In the genomic region with DNA sequence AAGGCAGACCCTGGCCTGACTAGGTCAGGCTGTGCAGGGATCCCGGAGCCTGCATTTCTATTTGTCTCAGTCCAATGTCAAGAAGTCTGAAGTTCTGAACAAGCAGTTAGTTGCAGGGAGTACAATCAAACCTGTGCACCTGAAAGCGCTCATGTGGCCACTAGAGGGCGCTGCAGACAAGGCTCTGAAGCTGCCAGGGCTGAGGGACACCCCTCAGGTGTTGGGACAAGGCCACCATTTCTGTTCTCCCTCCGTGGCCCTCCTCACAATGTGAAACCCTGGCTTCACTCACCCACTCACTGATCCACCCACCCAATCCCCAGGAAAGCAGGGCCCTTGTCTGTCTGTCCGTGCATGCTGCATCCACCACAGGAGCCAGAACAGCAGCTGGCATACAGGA, we compare ENCODE assay signal across 9 mouse cellular contexts. TPM values are rescaled to one million over a fixed set of nuclear protein-coding genes. Genes with fewer than 3 reads are reported as not detected.
DNase-seq lines count a peak whose midpoint lies in the region; ATAC-seq and TF ChIP-seq lines count a peak whose summit lies in the region.
"Had no signal": no experiment of that assay in that cellular context is flagged by ENCODE, and none has a peak within 500 bp of the region (broad histone marks: within the 10 kb centered on the region; RNA-seq: fewer than 3 reads in every experiment).

No protein-coding gene starts in this region.

- intact Hi-C loops in gastrocnemius, postnatal 36 days (cut with DNase I): loop anchor here (1.0 to 10.0 kb wide), 2 partner anchors 73 to 152 kb away; no protein-coding TSS in a partner anchor

- peak; percentile 81 for TF ChIP-seq CTCF in cortical plate, adult 2 months (IDR thresholded peaks at IDR 0.05; ENCODE audit: extremely low read depth, insufficient read depth, low read length)

- no peak overlapping the region for H3K27ac ChIP-seq in heart, embryonic 12.5 days (ENCODE audit: poor library complexity, severe bottlenecking)
- no peak overlapping the region for H3K27ac ChIP-seq in cortical plate, adult 2 months (ENCODE audit: insufficient read depth, low read length)
- H3K27ac ChIP-seq in limb, embryonic 12.5 days: no peak overlapping the region
- H3K27ac ChIP-seq in midbrain, embryonic 15.5 days: no peak overlapping the region
- H3K27ac ChIP-seq: neural tube, embryonic 13.5 days had no signal

- H3K4me1 ChIP-seq in heart, embryonic 12.5 days (replicated peaks): no peaks in the 10 kb centered on the region
- no peaks in the 10 kb centered on the region for H3K4me1 ChIP-seq in cortical plate, adult 2 months (ENCODE audit: control insufficient read depth, insufficient read depth, low read length)
- no peaks in the 10 kb centered on the region for H3K4me1 ChIP-seq in limb, embryonic 12.5 days (replicated peaks)
- no peaks in the 10 kb centered on the region for H3K4me1 ChIP-seq in midbrain, embryonic 15.5 days

- WGBS in heart, embryonic 12.5 days: 8% methylated on average over 5 of the region's 5 CpGs
- 21% methylated on average over 5 of the region's 5 CpGs for WGBS in limb, embryonic 12.5 days
- 9% methylated on average over 5 of the region's 5 CpGs for WGBS in midbrain, embryonic 15.5 days

- DNase-seq in heart, adult 18-20 months: peak; percentile 70 to 87
- peak; percentile 66 to 70 for DNase-seq in gastrocnemius, postnatal 36 days
- DNase-seq in kidney, adult 18-20 months: peak; percentile 83
- peak; percentile 78 to 90 for DNase-seq in spleen, postnatal 10 days (ENCODE audit: low spot score in 2 of 2)

- no peak; the same call in 1 of the 2 replicates for ATAC-seq in heart, embryonic 12.5 days (ENCODE audit: insufficient number of reproducible peaks, low FRiP score)
- ATAC-seq in limb, embryonic 12.5 days (ENCODE audit: insufficient number of reproducible peaks, insufficient read depth, low FRiP score, low TSS enrichment, low read depth): peak; percentile 32; the same call in 1 of the 2 replicates
- 0 out of 2 replicates have a peak, but pooled peaks have one; percentile 37 for ATAC-seq in midbrain, embryonic 15.5 days (replicated peaks)

- no peak overlapping the region for H3K9ac ChIP-seq in heart, embryonic 12.5 days
- no peak overlapping the region for H3K9ac ChIP-seq in limb, embryonic 12.5 days (replicated peaks)
- H3K9ac ChIP-seq in midbrain, embryonic 15.5 days: no peak overlapping the region
- H3K9ac ChIP-seq: neural tube, embryonic 13.5 days had no signal

- no peak overlapping the region for H3K4me2 ChIP-seq in heart, embryonic 12.5 days
- H3K4me2 ChIP-seq in limb, embryonic 12.5 days: no peak overlapping the region
- no peak overlapping the region for H3K4me2 ChIP-seq in midbrain, embryonic 15.5 days
- H3K4me2 ChIP-seq: neural tube, embryonic 13.5 days had no signal

- peaks cover 15% of the 10 kb centered on the region; the same call in 1 of the 2 replicates for H3K27me3 ChIP-seq in heart, embryonic 12.5 days (replicated peaks)
- no peaks in the 10 kb centered on the region for H3K27me3 ChIP-seq in limb, embryonic 12.5 days
- no peaks in the 10 kb centered on the region for H3K27me3 ChIP-seq in midbrain, embryonic 15.5 days (replicated peaks)
- H3K27me3 ChIP-seq: neural tube, embryonic 13.5 days had no signal

- no peaks in the 10 kb centered on the region for H3K36me3 ChIP-seq in heart, embryonic 12.5 days
- no peaks in the 10 kb centered on the region for H3K36me3 ChIP-seq in limb, embryonic 12.5 days
- H3K36me3 ChIP-seq in midbrain, embryonic 15.5 days (replicated peaks): no peaks in the 10 kb centered on the region
- H3K36me3 ChIP-seq: neural tube, embryonic 13.5 days had no signal

- TF ChIP-seq POLR2A in cortical plate, adult 2 months (IDR thresholded peaks at IDR 0.05; ENCODE audit: extremely low read depth, insufficient read depth, low read length): no peak

- H3K4me3 ChIP-seq in heart, embryonic 12.5 days: no peak overlapping the region
- no peak overlapping the region for H3K4me3 ChIP-seq in cortical plate, adult 2 months (ENCODE audit: insufficient read depth, low read length)
- no peak overlapping the region for H3K4me3 ChIP-seq in limb, embryonic 12.5 days (replicated peaks)
- no peak overlapping the region for H3K4me3 ChIP-seq in midbrain, embryonic 15.5 days
- H3K4me3 ChIP-seq: neural tube, embryonic 13.5 days had no signal

- no peaks in the 10 kb centered on the region for H3K9me3 ChIP-seq in heart, embryonic 12.5 days (replicated peaks)
- no peaks in the 10 kb centered on the region for H3K9me3 ChIP-seq in limb, embryonic 12.5 days
- no peaks in the 10 kb centered on the region for H3K9me3 ChIP-seq in midbrain, embryonic 15.5 days
- H3K9me3 ChIP-seq: neural tube, embryonic 13.5 days had no signal

RNA-seq across cellular contexts. Expression of gene Syne3, which starts 57.2 kb away (rescaled TPM):
- total RNA-seq in heart, adult 18-20 months (2021): 1 to 10 TPM; 7.9 to 8.3 TPM
- polyA plus RNA-seq in heart, embryonic 12.5 days (2016; fragmentation: Nextera tagmentation; extraction: Ambion mirVana): 0.19 and 0.32 TPM in 2 replicates
- 0.68 and 0.90 TPM in 2 replicates for polyA plus RNA-seq in cortical plate, adult 2 months (2012; rRNA removed)
- total RNA-seq in gastrocnemius, postnatal 36 days (2021): 1 to 10 TPM; 3.1 to 3.8 TPM
- 0.54 and 0.61 TPM in 2 replicates for polyA plus RNA-seq in limb, embryonic 12.5 days (2016; fragmentation: Nextera tagmentation; extraction: Ambion mirVana)
- 0.40 and 0.49 TPM in 2 replicates for polyA plus RNA-seq in midbrain, embryonic 15.5 days (2015; fragmentation: Nextera tagmentation; extraction: Ambion mirVana)
